Mouse (Mus musculus) bone marrow macrophage, adult 2 months (primary cell): ENCODE results near the gene Tsc22d2.

Experiments used
- CTCF ChIP-seq: IDR thresholded peaks from 2 replicates; pipeline ENCODE4 v1.5.1; 2012; ENCODE audit warnings: low read depth, mild to moderate bottlenecking, low read length, moderate library complexity
- POLR2A ChIP-seq: IDR thresholded peaks from 2 replicates; pipeline ENCODE4 v1.6.1; 2012; ENCODE audit warnings: mild to moderate bottlenecking, low read depth, low read length, borderline replicate concordance

GRCm38 (mm10) chr3:58469655-58470437 lies 55.3 kb downstream of the Tsc22d2 start:
- TF ChIP-seq POLR2A = no peak
- TF ChIP-seq CTCF = no peak
